Mouse (Mus musculus) neural tube, embryonic 14.5 days (tissue): Measurements from ENCODE around the gene Efcab2. TPM values are rescaled to one million over a fixed set of nuclear protein-coding genes. Genes with fewer than 3 reads are reported as not detected.
A peak's percentile ranks its signal among the peaks of the same experiment; 100 is the strongest.

ENCODE experiments used
- ATAC-seq: fragments of 200-750 bp; cut with Nextera tagmentation; 2 replicates; pipeline ENCODE4 v1.8.0; 2017; ENCODE audit warnings: low read depth, mild to moderate bottlenecking, moderate TSS enrichment, moderate library complexity
- H3K27ac ChIP-seq: fragments of 300-500 bp; sonication (generic); 2 replicates; pipeline ENCODE4 v1.5.1; 2014; ENCODE audit warnings: low read depth, mild to moderate bottlenecking, control low read depth, low read length, moderate library complexity, mixed read lengths
- H3K27me3 ChIP-seq: fragments of 300-500 bp; sonication (generic); 2 replicates; pipeline ENCODE4 v1.6.1; 2014; ENCODE audit warnings: low read length; ENCODE audit not compliant: control insufficient read depth, insufficient read depth
- H3K36me3 ChIP-seq: fragments of 300-500 bp; sonication (generic); 2 replicates; pipeline ENCODE4 v1.6.1; 2014; ENCODE audit warnings: low read length, mixed read lengths; ENCODE audit not compliant: control insufficient read depth, insufficient read depth
- H3K4me1 ChIP-seq: fragments of 300-500 bp; sonication (generic); 2 replicates; pipeline ENCODE4 v1.6.1; 2014; ENCODE audit warnings: low read length; ENCODE audit not compliant: control insufficient read depth, insufficient read depth
- H3K4me2 ChIP-seq: fragments of 300-500 bp; sonication (generic); 2 replicates; pipeline ENCODE4 v1.6.1; 2014; ENCODE audit warnings: mild to moderate bottlenecking, low read depth, low read length, control low read depth
- H3K4me3 ChIP-seq: fragments of 300-500 bp; sonication (generic); 2 replicates; pipeline ENCODE4 v1.5.1; 2014; ENCODE audit warnings: low read depth, low read length, control low read depth, mixed read lengths
- H3K9ac ChIP-seq: fragments of 300-500 bp; sonication (generic); replicated peaks from 2 replicates; pipeline ENCODE4 v1.6.1; 2014; ENCODE audit warnings: low read depth, mild to moderate bottlenecking, control low read depth, low read length, mixed read lengths
- H3K9me3 ChIP-seq: fragments of 300-500 bp; sonication (generic); 2 replicates; pipeline ENCODE4 v1.6.1; 2016; ENCODE audit warnings: low read length; ENCODE audit not compliant: control insufficient read depth
- WGBS: fragments of 180-500 bp; shearing (Covaris S2); extraction: QIAGEN DNeasy Blood & Tissue Kit; methylation state at CpG from one replicate; pipeline ENCODE4 v1.1.7; 2014; 5-methylcytosine and 5-hydroxymethylcytosine counted together
- polyA plus RNA-seq: library from polyadenylated mRNA; unstranded; fragments of >200 nt; fragmentation: Nextera tagmentation; extraction: Ambion mirVana; gene quantifications from 2 replicates; pipeline ENCODE4 v1.2.1, GENCODE M21; 2014

Efcab2 gene
- polyA plus RNA-seq = 7.4 and 10.6 TPM in 2 replicates

DNA sequence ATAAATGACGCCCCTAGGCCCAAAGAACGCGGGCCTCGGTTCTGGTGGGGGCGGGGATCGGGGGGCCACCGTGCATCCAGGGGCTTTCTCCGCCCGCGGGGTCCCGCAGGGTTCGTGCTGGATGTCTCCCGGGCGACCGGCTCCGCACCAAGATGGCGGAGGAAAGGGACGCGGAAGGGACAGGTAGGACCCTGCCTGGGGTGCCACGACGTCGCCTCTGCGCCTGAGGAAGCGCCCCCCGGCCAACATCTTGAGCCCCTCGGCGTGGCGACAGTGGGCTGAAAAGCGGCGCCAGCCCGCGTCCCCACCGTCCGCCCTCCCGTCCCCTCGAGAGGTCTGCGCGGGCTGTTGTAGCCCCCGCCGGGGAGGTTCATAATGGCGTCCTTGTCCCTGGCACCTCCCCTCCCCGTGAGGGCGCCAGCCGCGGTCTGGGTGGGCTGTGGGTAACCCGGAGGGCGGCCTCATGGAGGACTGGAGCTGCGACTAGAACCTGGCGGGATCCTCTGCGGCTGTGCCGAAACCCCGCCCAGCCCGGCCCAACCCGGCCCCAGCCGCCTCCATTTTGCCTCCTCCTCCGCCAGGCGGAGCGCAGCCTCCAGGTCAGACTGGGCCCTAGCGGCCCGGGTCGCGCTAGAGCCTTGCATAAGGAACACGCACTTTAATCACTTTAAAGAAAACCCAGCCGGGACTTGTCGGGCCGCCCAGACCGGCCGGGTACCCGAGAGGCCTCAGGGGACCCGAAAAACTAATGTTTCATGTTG is at the start of gene Efcab2:
TSS of gene Efcab2 (plus strand) at position 135 of the 761 bp plus-strand sequence.
- under 1% methylated on average over 65 of the region's 70 CpGs for WGBS

DNA sequence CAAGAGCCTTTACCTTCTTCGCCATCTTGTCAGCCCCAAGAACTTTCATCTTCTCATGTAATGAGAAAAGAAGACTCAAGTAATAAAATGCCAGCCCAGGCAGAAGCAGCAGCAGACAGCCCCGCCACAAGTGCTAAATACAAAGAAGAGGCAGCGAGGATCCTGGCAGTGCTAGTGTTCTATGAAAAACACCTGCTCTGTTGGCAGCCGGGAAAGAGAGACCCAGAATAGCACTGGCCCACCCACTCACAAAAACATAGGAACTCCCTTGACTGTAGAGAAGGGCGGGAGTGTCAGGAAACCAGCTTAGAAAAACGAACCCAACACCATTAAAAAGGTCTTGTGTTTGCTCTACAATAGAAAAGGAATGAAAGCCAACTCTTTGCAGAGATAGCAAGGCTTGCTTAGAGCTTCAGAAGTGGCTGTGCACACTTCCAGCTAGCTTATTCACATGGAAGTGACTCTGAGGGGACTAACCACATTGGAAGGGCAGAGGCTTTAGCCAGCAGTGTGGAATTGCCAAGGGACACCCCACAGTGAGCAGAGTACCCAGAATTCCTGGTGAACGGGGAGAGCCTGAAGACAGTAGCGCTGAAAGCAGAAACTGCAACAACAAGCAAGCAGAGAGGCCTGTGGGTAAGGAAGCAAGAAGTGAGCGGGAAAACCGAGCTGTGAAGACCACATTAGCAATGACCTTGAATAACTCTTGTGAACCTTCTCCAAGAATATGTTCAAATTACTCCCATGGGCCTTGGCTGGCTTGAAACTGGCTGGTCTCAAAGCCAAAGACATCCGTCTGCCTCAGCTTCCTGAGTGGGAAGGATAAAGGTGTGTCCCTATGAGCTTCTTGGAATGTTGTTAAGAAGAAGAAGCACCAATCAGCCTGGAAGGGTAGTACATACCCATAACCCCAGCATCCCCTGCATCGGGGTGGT is 47.8 kb upstream of the Efcab2 start:
- no peaks in the 10 kb centered on the region for H3K36me3 ChIP-seq
- H3K4me2 ChIP-seq = no peak overlapping the region
- H3K9ac ChIP-seq = no peak overlapping the region
- H3K9me3 ChIP-seq = no peaks in the 10 kb centered on the region
- 71% methylated on average over 12 of the region's 12 CpGs for WGBS
- no peaks in the 10 kb centered on the region for H3K27me3 ChIP-seq
- H3K4me1 ChIP-seq = no peaks in the 10 kb centered on the region
- no peak overlapping the region for H3K27ac ChIP-seq
- H3K4me3 ChIP-seq = no peak overlapping the region
- no peak for ATAC-seq

More for the DNA sequence above, at the start of gene Efcab2:
- Histone ChIP-seq H3K27me3 (no peaks in the 10 kb centered on the region), H3K27ac (peak within 1 kb of the TSS; percentile 99), H3K4me3 (peak within 1 kb of the TSS; percentile 56), H3K9ac (peak within 1 kb of the TSS; percentile 94), H3K9me3 (no peaks in the 10 kb centered on the region), H3K36me3 (no peaks in the 10 kb centered on the region), H3K4me1 (no peaks in the 10 kb centered on the region), H3K4me2 (peak within 1 kb of the TSS; percentile 51)
- peak; percentile 98 for ATAC-seq

DNA sequence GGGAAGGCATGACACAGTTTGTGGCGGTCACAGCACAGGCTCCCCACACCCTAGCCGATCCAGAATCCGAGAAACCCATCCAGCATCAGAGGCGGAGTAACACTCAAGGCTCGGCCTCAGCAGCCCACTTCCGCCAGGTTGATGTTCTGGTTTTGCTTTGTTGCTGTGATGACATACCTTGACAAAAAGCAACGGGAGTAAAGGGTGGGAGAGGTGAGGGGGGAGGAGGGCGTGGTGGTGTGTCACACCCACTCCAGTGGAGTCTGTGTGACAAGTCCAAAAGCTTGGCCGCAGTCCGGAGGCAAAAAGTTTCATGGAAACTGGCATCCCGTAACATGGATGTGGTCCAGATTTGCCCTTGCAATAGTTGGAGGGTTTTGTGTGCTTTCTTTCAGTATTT is 45.6 kb upstream of the Efcab2 start:
- Histone ChIP-seq H3K9ac (no peak overlapping the region), H3K4me2 (no peak overlapping the region), H3K27ac (no peak overlapping the region), H3K9me3 (no peaks in the 10 kb centered on the region), H3K36me3 (no peaks in the 10 kb centered on the region), H3K4me1 (no peaks in the 10 kb centered on the region), H3K27me3 (no peaks in the 10 kb centered on the region), H3K4me3 (no peak overlapping the region)
- no peak for ATAC-seq
- WGBS = 85% methylated on average over 11 of the region's 11 CpGs

DNA sequence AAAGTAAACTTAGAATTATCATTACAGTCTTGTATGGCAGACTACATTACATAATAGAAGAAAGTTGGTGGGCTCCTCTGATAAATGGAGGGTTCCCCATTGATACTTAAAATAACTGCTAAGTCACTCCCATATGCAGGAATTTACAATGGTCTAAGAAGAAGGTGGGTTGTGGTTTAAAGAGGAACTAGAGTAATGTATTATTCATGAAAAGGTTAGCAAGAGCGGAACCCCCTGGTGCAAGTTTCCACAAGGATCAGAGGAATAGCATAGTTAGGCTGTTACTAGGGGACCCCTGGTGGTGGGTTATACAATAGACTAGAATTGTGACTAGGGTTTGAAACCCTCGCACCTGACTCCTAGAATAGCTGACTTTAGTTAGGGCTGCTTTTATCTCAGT is 45.2 kb upstream of the Efcab2 start:
- no peak for ATAC-seq
- no peaks in the 10 kb centered on the region for H3K9me3 ChIP-seq
- no peak overlapping the region for H3K4me2 ChIP-seq
- no peak overlapping the region for H3K9ac ChIP-seq
- no peak overlapping the region for H3K4me3 ChIP-seq
- 64% methylated on average over 2 of the region's 2 CpGs for WGBS
- no peaks in the 10 kb centered on the region for H3K36me3 ChIP-seq
- no peaks in the 10 kb centered on the region for H3K27me3 ChIP-seq
- no peaks in the 10 kb centered on the region for H3K4me1 ChIP-seq
- no peak overlapping the region for H3K27ac ChIP-seq

DNA sequence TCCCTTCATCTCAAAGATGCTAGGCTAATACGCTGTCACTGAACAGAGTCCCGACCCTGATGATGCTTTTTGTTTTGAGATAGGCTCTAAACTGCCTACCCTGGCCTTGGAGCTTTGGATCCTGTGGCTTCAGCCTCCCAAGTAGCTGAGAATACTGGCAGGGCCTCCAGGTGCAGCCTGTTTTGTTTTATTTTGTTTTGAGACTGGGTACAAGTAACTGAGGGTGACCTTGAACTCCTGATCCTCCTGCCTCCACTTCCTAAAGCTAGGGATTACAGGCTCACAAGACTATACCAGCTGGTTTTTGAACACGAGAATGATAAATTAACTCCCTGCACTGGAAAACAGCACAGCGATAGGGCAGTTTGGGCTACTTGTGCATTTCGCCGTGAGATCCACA is 40.7 kb upstream of the Efcab2 start:
- H3K27ac ChIP-seq = no peak overlapping the region
- H3K4me2 ChIP-seq = no peak overlapping the region
- no peaks in the 10 kb centered on the region for H3K27me3 ChIP-seq
- no peak overlapping the region for H3K9ac ChIP-seq
- WGBS = 93% methylated on average over 6 of the region's 6 CpGs
- H3K4me1 ChIP-seq = 0 out of 2 replicates have a peak, but pooled peaks cover 3% of the 10 kb centered on the region
- H3K9me3 ChIP-seq = no peaks in the 10 kb centered on the region
- no peak overlapping the region for H3K4me3 ChIP-seq
- H3K36me3 ChIP-seq = no peaks in the 10 kb centered on the region
- ATAC-seq = no peak

DNA sequence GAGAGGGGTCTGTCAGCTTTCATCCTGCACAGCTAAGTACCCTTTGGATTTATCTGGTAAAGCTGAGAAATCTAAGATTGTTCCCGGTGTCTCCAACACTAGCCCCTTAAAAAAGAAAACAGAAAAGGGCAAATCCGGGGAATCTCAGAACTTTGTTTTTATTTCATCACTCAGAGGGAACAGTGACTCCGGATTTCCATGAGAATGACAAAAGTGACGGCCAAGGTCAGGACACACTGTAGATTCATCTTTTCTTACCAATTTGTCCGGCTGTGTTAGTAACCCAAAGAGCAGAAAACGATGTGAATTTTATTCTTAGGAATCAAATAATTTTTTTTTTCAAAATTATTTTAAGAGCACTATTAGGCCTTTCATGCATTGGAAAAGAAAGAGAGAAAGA is 37.8 kb upstream of the Efcab2 start:
- H3K27ac ChIP-seq = peak overlapping the region; percentile 81; the same call in 1 of the 2 replicates
- H3K27me3 ChIP-seq = no peaks in the 10 kb centered on the region
- H3K9me3 ChIP-seq = no peaks in the 10 kb centered on the region
- no peak overlapping the region for H3K4me3 ChIP-seq
- H3K9ac ChIP-seq = no peak overlapping the region; the same call in 1 of the 2 replicates
- H3K4me2 ChIP-seq = no peak overlapping the region
- ATAC-seq = no peak
- H3K36me3 ChIP-seq = no peaks in the 10 kb centered on the region
- WGBS = 78% methylated on average over 6 of the region's 6 CpGs
- 0 out of 2 replicates have a peak, but pooled peaks cover 3% of the 10 kb centered on the region for H3K4me1 ChIP-seq

DNA sequence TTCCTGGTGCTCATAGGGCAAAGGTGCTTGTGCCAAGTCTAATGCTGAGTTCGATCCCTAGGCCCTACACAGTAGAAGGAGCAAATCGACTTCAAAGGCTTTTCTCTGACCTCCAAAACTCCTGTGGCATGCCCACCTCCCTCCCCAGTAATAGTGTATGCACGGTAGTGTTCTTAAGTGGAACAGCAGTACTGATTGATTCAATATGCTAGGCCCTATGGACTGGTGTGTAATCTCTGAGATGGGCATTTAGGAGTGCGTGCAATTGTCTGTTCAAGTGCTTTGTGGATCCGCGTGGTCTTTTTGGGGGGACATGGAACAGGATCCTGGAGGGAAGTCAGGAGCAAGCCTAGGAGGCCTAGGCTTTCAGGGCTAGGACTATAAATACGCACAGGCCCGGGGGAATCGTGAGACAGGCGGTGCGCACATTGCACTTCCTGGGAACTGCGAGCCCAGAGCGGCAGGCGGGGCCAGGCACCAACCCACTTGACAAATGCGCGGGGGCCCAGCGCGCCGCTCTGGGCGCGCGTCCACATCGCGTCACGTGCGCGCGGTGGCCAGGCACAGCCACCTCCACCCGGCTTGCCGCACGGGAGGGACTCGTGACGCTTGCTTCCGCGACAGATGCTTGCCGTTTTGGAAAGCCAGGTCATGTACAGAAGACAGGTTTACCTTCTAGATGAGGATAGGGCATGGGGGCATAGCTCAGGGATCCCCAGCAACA is 37.2 kb upstream of the Efcab2 start:
- peak overlapping the region; percentile 58 for H3K9ac ChIP-seq
- H3K27me3 ChIP-seq = no peaks in the 10 kb centered on the region
- H3K4me1 ChIP-seq = 0 out of 2 replicates have a peak, but pooled peaks cover 3% of the 10 kb centered on the region
- peak; percentile 97 for ATAC-seq
- H3K36me3 ChIP-seq = no peaks in the 10 kb centered on the region
- H3K4me3 ChIP-seq = peak overlapping the region; percentile 45
- H3K27ac ChIP-seq = peak overlapping the region; percentile 81
- peak overlapping the region; percentile 89 for H3K4me2 ChIP-seq
- 2% methylated on average over 36 of the region's 36 CpGs for WGBS
- no peaks in the 10 kb centered on the region for H3K9me3 ChIP-seq

DNA sequence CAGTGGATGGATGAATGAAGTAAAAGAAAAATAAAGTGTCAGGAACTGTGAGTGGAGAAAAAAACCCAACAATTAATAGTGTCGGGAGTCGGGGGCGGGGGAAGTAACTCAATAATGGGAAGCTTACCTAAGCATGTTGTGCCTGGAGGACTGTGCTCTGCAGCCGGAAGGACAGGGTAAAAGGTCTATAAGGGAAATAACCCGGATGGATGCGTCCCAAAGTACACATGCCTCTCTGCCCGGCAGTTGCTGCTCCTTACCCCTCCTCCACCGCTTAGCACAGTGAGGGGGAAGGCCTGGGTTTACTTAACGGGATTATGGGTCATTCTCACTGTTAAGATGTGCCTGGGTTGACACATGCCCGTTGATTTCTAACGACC is 36.6 kb upstream of the Efcab2 start:
- H3K4me1 ChIP-seq = 0 out of 2 replicates have a peak, but pooled peaks cover 3% of the 10 kb centered on the region
- WGBS = 2% methylated on average over 11 of the region's 11 CpGs
- H3K36me3 ChIP-seq = no peaks in the 10 kb centered on the region
- ATAC-seq = peak; percentile 83
- no peaks in the 10 kb centered on the region for H3K27me3 ChIP-seq
- peak overlapping the region; percentile 45 for H3K4me3 ChIP-seq
- H3K9me3 ChIP-seq = no peaks in the 10 kb centered on the region
- H3K4me2 ChIP-seq = peak overlapping the region; percentile 89
- peak overlapping the region; percentile 58 for H3K9ac ChIP-seq
- H3K27ac ChIP-seq = peak overlapping the region; percentile 81
